Mouse (Mus musculus) G1E (cell line): ENCODE measurements around the gene Cdh18. TPM values are rescaled to one million over a fixed set of nuclear protein-coding genes. Genes with fewer than 3 reads are reported as not detected.
A peak's percentile ranks its signal among the peaks of the same experiment; 100 is the strongest.

Experiments
- ATAC-seq: 2 replicates; pipeline ENCODE4 v1.8.0; 2016; ENCODE audit warnings: mild to moderate bottlenecking; ENCODE audit not compliant: insufficient number of reproducible peaks, poor library complexity, low FRiP score, severe bottlenecking; ENCODE audit errors: extremely low read depth
- DNase-seq: peaks from one replicate; pipeline ENCODE4 v3.0.0; 2012; ENCODE audit warnings: low spot score
- H3K27me3 ChIP-seq: 2 replicates; pipeline ENCODE4 v1.6.1; 2012; ENCODE audit warnings: mild to moderate bottlenecking, low read length, inconsistent platforms; ENCODE audit not compliant: insufficient read depth
- H3K36me3 ChIP-seq: replicated peaks from 2 replicates; pipeline ENCODE3; 2012; ENCODE audit warnings: mild to moderate bottlenecking, inconsistent platforms
- H3K4me1 ChIP-seq: 2 replicates; pipeline ENCODE4 v1.6.1; 2012; ENCODE audit warnings: low read depth, low read length, inconsistent platforms, mixed read lengths; ENCODE audit not compliant: insufficient read depth
- H3K4me3 ChIP-seq: 2 replicates; pipeline ENCODE4 v1.5.1; 2012; ENCODE audit warnings: low read depth, mild to moderate bottlenecking, inconsistent platforms, low read length, moderate library complexity, mixed read lengths
- H3K9me3 ChIP-seq: replicated peaks from 2 replicates; pipeline ENCODE4 v1.6.1; 2012; ENCODE audit warnings: inconsistent platforms
- CTCF ChIP-seq: IDR thresholded peaks from 2 replicates; pipeline ENCODE4 v1.5.1; 2012; ENCODE audit warnings: low read depth, low read length, inconsistent platforms, mixed read lengths
- GATA1 ChIP-seq: IDR thresholded peaks from 2 replicates; pipeline ENCODE4 v1.6.1; 2012; ENCODE audit warnings: borderline replicate concordance, low read length, inconsistent platforms, mixed read lengths
- GATA2 ChIP-seq: IDR thresholded peaks from 2 replicates; pipeline ENCODE4 v1.6.1; 2012; ENCODE audit warnings: low read depth, low read length, inconsistent platforms, borderline replicate concordance
- POLR2AphosphoS5 ChIP-seq: IDR thresholded peaks from 2 replicates; pipeline ENCODE4 v1.6.1; 2012; ENCODE audit warnings: low read depth, low read length, inconsistent platforms; ENCODE audit not compliant: insufficient replicate concordance
- TAL1 ChIP-seq: conservative IDR thresholded peaks from 2 replicates; pipeline ENCODE4 v1.6.1; 2012; ENCODE audit warnings: low read depth, low read length, inconsistent platforms, mixed read lengths
- polyA plus RNA-seq: library from polyadenylated mRNA; stranded (reverse); fragments of >175 nt; gene quantifications from 2 replicates; pipeline ENCODE4 v1.2.3, GENCODE M21; 2012
- total RNA-seq, 2 experiments: library from RNA; stranded (forward) in 1 of 2; stranded (reverse) in 1 of 2; fragments of 200-1000 nt in 1 of 2; fragments of >200 nt in 1 of 2; fragmentation: Nextera tagmentation in 1 of 2; gene quantifications; 2 replicates each; pipeline ENCODE4 v1.2.3; 2014 to 2017

The Cdh18 gene
- total and polyA plus RNA-seq, 3 experiments: 0.16 TPM; not detected in 2

GRCm38 (mm10) chr15:23453331-23453730 lies 904.5 kb downstream of the Cdh18 start:
- no peak for TF ChIP-seq GATA1
- no peak for TF ChIP-seq CTCF
- no peak for TF ChIP-seq GATA2
- no peak for TF ChIP-seq TAL1
- TF ChIP-seq POLR2AphosphoS5: no peak
- DNase-seq: no peak

GRCm38 (mm10) chr15:23455344-23455743 lies 906.5 kb downstream of the Cdh18 start:
- Histone ChIP-seq H3K4me1 (no peaks in the 10 kb centered on the region), H3K9me3 (no peaks in the 10 kb centered on the region), H3K36me3 (no peaks in the 10 kb centered on the region), H3K4me3 (no peak overlapping the region), H3K27me3 (no peaks in the 10 kb centered on the region)
- no peak for DNase-seq
- no peak for TF ChIP-seq GATA2
- TF ChIP-seq POLR2AphosphoS5: no peak
- TF ChIP-seq GATA1: no peak
- TF ChIP-seq CTCF: no peak
- no peak for TF ChIP-seq TAL1
- ATAC-seq: no peak

More at GRCm38 (mm10) chr15:23453331-23453730, 904.5 kb downstream of the Cdh18 start:
- no peak overlapping the region for H3K4me3 ChIP-seq
- H3K4me1 ChIP-seq: no peaks in the 10 kb centered on the region
- no peaks in the 10 kb centered on the region for H3K9me3 ChIP-seq
- H3K27me3 ChIP-seq: no peaks in the 10 kb centered on the region
- no peak for ATAC-seq
- H3K36me3 ChIP-seq: no peaks in the 10 kb centered on the region

- H3K9me3 ChIP-seq: no peaks in the 10 kb centered on the region
- H3K4me3 ChIP-seq: no peak overlapping the region
- no peaks in the 10 kb centered on the region for H3K36me3 ChIP-seq
- DNase-seq (no peak), ATAC-seq (no peak)
- no peaks in the 10 kb centered on the region for H3K27me3 ChIP-seq
- TF ChIP-seq GATA2 (no peak), CTCF (no peak), TAL1 (no peak), POLR2AphosphoS5 (no peak), GATA1 (no peak)
- no peaks in the 10 kb centered on the region for H3K4me1 ChIP-seq
Observed at GRCm38 (mm10) chr15:23457401-23457800, 908.6 kb downstream of the Cdh18 start.

- DNase-seq (no peak), ATAC-seq (no peak)
- TF ChIP-seq GATA1 (no peak), TAL1 (no peak), GATA2 (no peak), CTCF (no peak), POLR2AphosphoS5 (no peak)
- H3K4me3 ChIP-seq: no peak overlapping the region
- no peaks in the 10 kb centered on the region for H3K4me1 ChIP-seq
- no peaks in the 10 kb centered on the region for H3K36me3 ChIP-seq
- H3K27me3 ChIP-seq: no peaks in the 10 kb centered on the region
- H3K9me3 ChIP-seq: no peaks in the 10 kb centered on the region
Observed at GRCm38 (mm10) chr15:23470527-23471475, 922.0 kb downstream of the Cdh18 start.

- TF ChIP-seq CTCF (no peak), GATA2 (no peak), POLR2AphosphoS5 (no peak), TAL1 (no peak), GATA1 (no peak)
- DNase-seq (no peak), ATAC-seq (peak; percentile 45; the same call in 1 of the 2 replicates)
- no peaks in the 10 kb centered on the region for H3K9me3 ChIP-seq
- no peak overlapping the region for H3K4me3 ChIP-seq
- no peaks in the 10 kb centered on the region for H3K4me1 ChIP-seq
- H3K27me3 ChIP-seq: no peaks in the 10 kb centered on the region
- no peaks in the 10 kb centered on the region for H3K36me3 ChIP-seq
Observed at GRCm38 (mm10) chr15:23486306-23486705, 937.5 kb downstream of the Cdh18 start.

GRCm38 (mm10) chr15:23506480-23506879 lies 957.7 kb downstream of the Cdh18 start:
- H3K4me1 ChIP-seq: no peaks in the 10 kb centered on the region
- H3K4me3 ChIP-seq: no peak overlapping the region
- H3K9me3 ChIP-seq: no peaks in the 10 kb centered on the region
- no peak for ATAC-seq
- H3K27me3 ChIP-seq: no peaks in the 10 kb centered on the region
- DNase-seq: no peak
- no peaks in the 10 kb centered on the region for H3K36me3 ChIP-seq
- TF ChIP-seq TAL1 (no peak), POLR2AphosphoS5 (no peak), GATA2 (no peak), CTCF (no peak), GATA1 (no peak)
